Mouse (Mus musculus) G1E (cell line): ENCODE data around the gene Prrt1. TPM values are rescaled to one million over a fixed set of nuclear protein-coding genes. Genes with fewer than 3 reads are reported as not detected.

Experiments used
- ATAC-seq: 2 replicates; pipeline ENCODE4 v1.8.0; 2016; ENCODE audit warnings: mild to moderate bottlenecking; ENCODE audit not compliant: insufficient number of reproducible peaks, poor library complexity, low FRiP score, severe bottlenecking; ENCODE audit errors: extremely low read depth
- DNase-seq: peaks from one replicate; pipeline ENCODE4 v3.0.0; 2012; ENCODE audit warnings: low spot score
- H3K27me3 ChIP-seq: 2 replicates; pipeline ENCODE4 v1.6.1; 2012; ENCODE audit warnings: mild to moderate bottlenecking, low read length, inconsistent platforms; ENCODE audit not compliant: insufficient read depth
- H3K36me3 ChIP-seq: replicated peaks from 2 replicates; pipeline ENCODE3; 2012; ENCODE audit warnings: mild to moderate bottlenecking, inconsistent platforms
- H3K4me1 ChIP-seq: 2 replicates; pipeline ENCODE4 v1.6.1; 2012; ENCODE audit warnings: low read depth, low read length, inconsistent platforms, mixed read lengths; ENCODE audit not compliant: insufficient read depth
- H3K4me3 ChIP-seq: 2 replicates; pipeline ENCODE4 v1.5.1; 2012; ENCODE audit warnings: low read depth, mild to moderate bottlenecking, inconsistent platforms, low read length, moderate library complexity, mixed read lengths
- H3K9me3 ChIP-seq: replicated peaks from 2 replicates; pipeline ENCODE4 v1.6.1; 2012; ENCODE audit warnings: inconsistent platforms
- CTCF ChIP-seq: IDR thresholded peaks from 2 replicates; pipeline ENCODE4 v1.5.1; 2012; ENCODE audit warnings: low read depth, low read length, inconsistent platforms, mixed read lengths
- GATA1 ChIP-seq: IDR thresholded peaks from 2 replicates; pipeline ENCODE4 v1.6.1; 2012; ENCODE audit warnings: borderline replicate concordance, low read length, inconsistent platforms, mixed read lengths
- GATA2 ChIP-seq: IDR thresholded peaks from 2 replicates; pipeline ENCODE4 v1.6.1; 2012; ENCODE audit warnings: low read depth, low read length, inconsistent platforms, borderline replicate concordance
- POLR2AphosphoS5 ChIP-seq: IDR thresholded peaks from 2 replicates; pipeline ENCODE4 v1.6.1; 2012; ENCODE audit warnings: low read depth, low read length, inconsistent platforms; ENCODE audit not compliant: insufficient replicate concordance
- TAL1 ChIP-seq: conservative IDR thresholded peaks from 2 replicates; pipeline ENCODE4 v1.6.1; 2012; ENCODE audit warnings: low read depth, low read length, inconsistent platforms, mixed read lengths
- polyA plus RNA-seq: library from polyadenylated mRNA; stranded (reverse); fragments of >175 nt; gene quantifications from 2 replicates; pipeline ENCODE4 v1.2.3, GENCODE M21; 2012
- total RNA-seq, 2 experiments: library from RNA; stranded (forward) in 1 of 2; stranded (reverse) in 1 of 2; fragments of 200-1000 nt in 1 of 2; fragments of >200 nt in 1 of 2; fragmentation: Nextera tagmentation in 1 of 2; gene quantifications; 2 replicates each; pipeline ENCODE4 v1.2.3; 2014 to 2017

Prrt1 gene
- total and polyA plus RNA-seq, 3 experiments = not detected

DNA sequence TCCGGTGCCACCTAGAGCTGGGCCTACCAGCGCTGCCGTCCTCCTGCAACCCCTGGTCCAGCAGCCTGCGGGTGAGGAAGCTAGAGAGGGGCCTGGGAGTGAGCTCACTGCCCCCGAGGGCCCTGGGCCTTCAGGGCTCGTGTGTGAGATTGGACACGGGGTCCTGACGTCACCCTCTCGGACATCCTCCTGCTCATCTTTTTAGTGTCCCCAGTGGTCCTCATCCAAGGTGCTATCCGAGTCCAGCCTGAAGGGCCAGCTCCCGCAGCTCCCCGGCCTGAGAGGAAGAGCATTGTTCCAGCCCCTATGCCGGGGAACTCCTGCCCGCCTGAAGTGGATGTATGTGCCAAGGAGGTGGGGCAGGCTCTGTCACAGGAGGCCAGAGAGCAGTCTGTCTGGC is 21.4 kb downstream of the Prrt1 start:
- TF ChIP-seq CTCF = no peak
- no peak for TF ChIP-seq POLR2AphosphoS5
- TF ChIP-seq TAL1 = no peak
- TF ChIP-seq GATA1 = no peak
- no peak for TF ChIP-seq GATA2
- ATAC-seq = no peak
- Histone ChIP-seq H3K27me3 (no peaks in the 10 kb centered on the region), H3K4me1 (peaks cover 45% of the 10 kb centered on the region), H3K4me3 (no peak overlapping the region), H3K36me3 (peaks cover 84% of the 10 kb centered on the region), H3K9me3 (no peaks in the 10 kb centered on the region)
- no peak for DNase-seq

GRCm38 (mm10) chr17:34651507-34652221 is 22.3 kb downstream of the Prrt1 start:
- TF ChIP-seq GATA1 = no peak
- DNase-seq (no peak), ATAC-seq (no peak)
- Histone ChIP-seq H3K9me3 (no peaks in the 10 kb centered on the region), H3K4me3 (no peak overlapping the region), H3K36me3 (peaks cover 81% of the 10 kb centered on the region), H3K4me1 (peaks cover 43% of the 10 kb centered on the region), H3K27me3 (peaks cover 5% of the 10 kb centered on the region; the same call in 1 of the 2 replicates)

DNA sequence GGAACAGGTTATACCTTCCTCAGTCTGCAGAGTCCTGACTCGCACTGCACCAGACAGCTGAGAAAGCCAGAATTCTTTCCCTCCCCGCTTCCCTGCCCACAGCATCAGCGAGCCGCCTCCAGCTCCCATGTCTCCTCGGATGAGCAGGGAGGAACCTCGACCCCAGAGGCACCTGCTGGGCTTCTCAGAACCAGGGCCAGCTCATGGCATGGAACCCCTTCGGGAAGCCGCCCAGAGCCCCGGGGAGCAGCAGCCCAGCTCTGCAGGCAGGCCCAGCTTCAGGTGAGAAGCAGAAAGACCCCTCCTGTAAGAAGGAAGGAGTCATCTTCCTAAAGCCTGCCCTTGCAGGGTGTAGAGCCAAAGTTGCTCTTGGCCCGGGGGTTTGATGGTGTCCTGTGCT is 23.2 kb downstream of the Prrt1 start:
- H3K27me3 ChIP-seq = peaks cover 8% of the 10 kb centered on the region; the same call in 1 of the 2 replicates
- no peak for ATAC-seq
- peaks cover 81% of the 10 kb centered on the region for H3K36me3 ChIP-seq
- no peaks in the 10 kb centered on the region for H3K9me3 ChIP-seq
- TF ChIP-seq GATA1 (no peak), POLR2AphosphoS5 (no peak), TAL1 (no peak), GATA2 (no peak), CTCF (no peak)
- H3K4me3 ChIP-seq = no peak overlapping the region
- peaks cover 38% of the 10 kb centered on the region for H3K4me1 ChIP-seq
- no peak for DNase-seq

DNA sequence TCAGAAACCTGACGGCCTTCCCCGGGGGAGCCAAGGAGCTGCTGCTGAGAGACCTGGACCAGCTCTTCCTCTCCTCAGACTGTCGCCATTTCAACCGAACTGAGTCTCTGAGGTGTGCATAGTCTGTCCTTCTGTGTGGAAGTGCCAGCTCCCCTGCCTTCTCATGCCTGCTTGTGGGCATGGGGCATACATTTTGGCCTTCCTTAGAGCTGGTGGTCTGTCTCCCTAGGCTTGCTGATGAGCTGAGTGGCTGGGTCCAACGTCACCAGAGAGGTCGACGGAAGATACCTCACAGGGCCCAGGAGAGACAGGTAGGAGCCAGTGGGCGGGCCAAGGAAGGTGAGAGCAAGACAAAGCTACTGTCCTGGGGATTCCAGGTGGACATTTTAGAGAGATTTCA is 23.7 kb downstream of the Prrt1 start:
- H3K4me1 ChIP-seq = peaks cover 34% of the 10 kb centered on the region
- peaks cover 8% of the 10 kb centered on the region; the same call in 1 of the 2 replicates for H3K27me3 ChIP-seq
- no peak for DNase-seq
- no peak overlapping the region for H3K4me3 ChIP-seq
- no peak for ATAC-seq
- no peaks in the 10 kb centered on the region for H3K9me3 ChIP-seq
- no peak for TF ChIP-seq GATA1
- TF ChIP-seq TAL1 = no peak
- no peak for TF ChIP-seq POLR2AphosphoS5
- no peak for TF ChIP-seq CTCF
- no peak for TF ChIP-seq GATA2
- peaks cover 81% of the 10 kb centered on the region for H3K36me3 ChIP-seq

- Histone ChIP-seq H3K4me3 (no peak overlapping the region), H3K4me1 (peaks cover 26% of the 10 kb centered on the region), H3K36me3 (peaks cover 73% of the 10 kb centered on the region), H3K9me3 (no peaks in the 10 kb centered on the region), H3K27me3 (peaks cover 15% of the 10 kb centered on the region)
- TF ChIP-seq POLR2AphosphoS5 (no peak), CTCF (peak; percentile 68)
- peak; percentile 43 for DNase-seq
- ATAC-seq = no peak
These were observed 24.5 kb downstream of the Prrt1 start for GRCm38 (mm10) chr17:34653746-34654285.

DNA sequence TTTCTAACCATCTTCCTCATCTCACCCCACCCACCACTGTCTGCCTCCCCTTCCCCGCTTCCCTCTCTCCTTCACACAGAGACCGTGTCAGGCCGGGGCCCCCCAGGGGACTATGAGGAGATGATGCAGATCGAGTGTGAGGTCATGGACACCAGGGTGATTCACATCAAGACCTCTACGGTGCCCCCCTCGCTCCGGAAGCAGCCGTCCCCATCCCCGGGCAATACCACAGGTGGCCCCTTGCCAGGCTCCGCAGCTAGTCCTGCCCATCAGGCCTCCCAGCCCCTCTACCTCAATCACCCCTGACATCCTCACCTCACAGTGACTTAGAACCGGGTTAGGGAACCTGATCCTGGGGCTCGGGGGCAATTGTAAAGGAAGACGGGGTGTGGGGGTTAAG is 25.1 kb downstream of the Prrt1 start:
- Histone ChIP-seq H3K36me3 (peaks cover 67% of the 10 kb centered on the region), H3K4me3 (no peak overlapping the region), H3K4me1 (peaks cover 22% of the 10 kb centered on the region), H3K9me3 (no peaks in the 10 kb centered on the region), H3K27me3 (peaks cover 21% of the 10 kb centered on the region)
- ATAC-seq (no peak), DNase-seq (no peak)
- TF ChIP-seq GATA1 (no peak), GATA2 (no peak), POLR2AphosphoS5 (no peak), TAL1 (no peak), CTCF (no peak)

GRCm38 (mm10) chr17:34655160-34655559 is 25.8 kb downstream of the Prrt1 start:
- H3K27me3 ChIP-seq = peaks cover 27% of the 10 kb centered on the region
- H3K4me3 ChIP-seq = no peak overlapping the region
- peaks cover 22% of the 10 kb centered on the region for H3K4me1 ChIP-seq
- TF ChIP-seq POLR2AphosphoS5 = no peak
- no peak for TF ChIP-seq TAL1
- TF ChIP-seq GATA1 = no peak
- no peak for TF ChIP-seq CTCF
- TF ChIP-seq GATA2 = no peak
- H3K9me3 ChIP-seq = no peaks in the 10 kb centered on the region
- no peak for DNase-seq
- H3K36me3 ChIP-seq = peaks cover 59% of the 10 kb centered on the region
- no peak for ATAC-seq
